Mouse (Mus musculus) bone marrow, adult 2 months (tissue): Measurements from ENCODE around the gene Btbd3.

Source experiments
- CTCF ChIP-seq: fragments of 200-500 bp; IDR thresholded peaks from 2 replicates; pipeline ENCODE4 v1.5.1; 2011; ENCODE audit warnings: low read length, control low read depth; ENCODE audit not compliant: control insufficient read depth, insufficient read depth
- POLR2A ChIP-seq: fragments of 200-500 bp; IDR thresholded peaks from 2 replicates; pipeline ENCODE4 v1.6.1; 2011; ENCODE audit warnings: low read depth, mild to moderate bottlenecking, control low read depth, low read length, borderline replicate concordance; ENCODE audit not compliant: control insufficient read depth

DNA sequence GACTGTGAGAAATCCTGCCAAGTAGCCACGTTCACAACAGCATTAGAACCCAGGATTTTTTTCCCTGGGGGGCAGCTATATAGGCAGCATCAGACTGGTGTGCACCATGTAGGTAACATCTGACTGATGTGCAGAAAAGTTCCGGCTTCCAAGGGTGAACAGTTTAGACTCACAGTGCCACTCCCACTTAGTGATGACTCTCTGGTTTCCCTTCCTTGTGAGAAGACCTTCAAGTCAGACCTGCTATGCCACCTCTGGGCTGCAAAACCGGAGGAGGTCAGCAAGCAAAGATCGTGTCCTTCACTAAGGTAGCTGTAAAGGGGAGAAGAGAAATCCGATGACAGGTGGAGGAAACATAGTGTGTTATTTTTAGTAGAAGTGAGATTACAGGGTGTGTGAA lies 24.1 kb upstream of the Btbd3 start:
- TF ChIP-seq CTCF (no peak), POLR2A (no peak)
